In genomic region chr2:165043090-165043636, GRCm38 (mm10) we compare ENCODE assay signal across 11 mouse cellular contexts. TPM values are rescaled to one million over a fixed set of nuclear protein-coding genes. Genes with fewer than 3 reads are reported as not detected.
DNase-seq lines count a peak whose midpoint lies in the region; ATAC-seq and TF ChIP-seq lines count a peak whose summit lies in the region.
"Had no signal": no experiment of that assay in that cellular context is flagged by ENCODE, and none has a peak within 500 bp of the region (broad histone marks: within the 10 kb centered on the region; RNA-seq: fewer than 3 reads in every experiment).

No protein-coding gene starts in this region.

- no peak overlapping the region for H3K9ac ChIP-seq in kidney, postnatal 0 days (ENCODE audit: low read depth, low read length)
- H3K9ac ChIP-seq in embryonic facial prominence, embryonic 13.5 days: no peak overlapping the region
- no peak overlapping the region for H3K9ac ChIP-seq in intestine, postnatal 0 days (ENCODE audit: low read depth, low read length)

- no peaks in the 10 kb centered on the region for H3K27me3 ChIP-seq in kidney, postnatal 0 days (ENCODE audit: insufficient read depth, low read length)
- no peaks in the 10 kb centered on the region; the same call in 1 of the 2 replicates for H3K27me3 ChIP-seq in embryonic facial prominence, embryonic 13.5 days
- H3K27me3 ChIP-seq in intestine, postnatal 0 days (replicated peaks; ENCODE audit: control insufficient read depth, insufficient read depth, low read length): no peaks in the 10 kb centered on the region

- no peaks in the 10 kb centered on the region for H3K9me3 ChIP-seq in kidney, postnatal 0 days (replicated peaks; ENCODE audit: low read length)
- no peaks in the 10 kb centered on the region for H3K9me3 ChIP-seq in embryonic facial prominence, embryonic 13.5 days
- no peaks in the 10 kb centered on the region for H3K9me3 ChIP-seq in intestine, postnatal 0 days (ENCODE audit: control insufficient read depth)

- WGBS in kidney, postnatal 0 days: 2% methylated on average over 17 of the region's 17 CpGs
- WGBS in embryonic facial prominence, embryonic 13.5 days: 8% methylated on average over 17 of the region's 17 CpGs
- 2% methylated on average over 17 of the region's 17 CpGs for WGBS in intestine, postnatal 0 days
- WGBS in olfactory bulb, adult 2 months: 5% methylated on average over 17 of the region's 17 CpGs

- H3K36me3 ChIP-seq in kidney, postnatal 0 days (ENCODE audit: insufficient read depth, low read length): no peaks in the 10 kb centered on the region
- H3K36me3 ChIP-seq in embryonic facial prominence, embryonic 13.5 days: no peaks in the 10 kb centered on the region
- no peaks in the 10 kb centered on the region for H3K36me3 ChIP-seq in intestine, postnatal 0 days (ENCODE audit: control insufficient read depth, insufficient read depth)

- DNase-seq in kidney, postnatal 0 days (ENCODE audit: low spot score): peak; percentile 33
- no peak for DNase-seq in kidney, postnatal 10 days
- DNase-seq in cerebellum, adult 11-12 months: no peak
- DNase-seq in heart, adult 8-10 months (ENCODE audit: low spot score): no peak
- DNase-seq: lung, adult 2 months had no signal

- no peak for TF ChIP-seq POLR2A in olfactory bulb, adult 2 months (IDR thresholded peaks at IDR 0.05; ENCODE audit: insufficient read depth, low read depth, low read length)

- H3K4me2 ChIP-seq in kidney, postnatal 0 days (ENCODE audit: low read length): peak overlapping the region; percentile 13; the same call in 1 of the 2 replicates
- peak overlapping the region; percentile 5; the same call in 1 of the 2 replicates for H3K4me2 ChIP-seq in embryonic facial prominence, embryonic 13.5 days
- H3K4me2 ChIP-seq in intestine, postnatal 0 days (replicated peaks; ENCODE audit: low read depth): peak overlapping the region; percentile 41

- H3K27ac ChIP-seq in kidney, postnatal 0 days: no peak overlapping the region
- no peak overlapping the region for H3K27ac ChIP-seq in embryonic facial prominence, embryonic 13.5 days
- no peak overlapping the region for H3K27ac ChIP-seq in intestine, postnatal 0 days (ENCODE audit: low read depth, low read length)
- H3K27ac ChIP-seq in olfactory bulb, adult 2 months (ENCODE audit: insufficient read depth, low read depth, low read length): no peak overlapping the region; the same call in 1 of the 2 replicates

- H3K4me3 ChIP-seq in kidney, postnatal 0 days (replicated peaks; ENCODE audit: low read depth, low read length): no peak overlapping the region
- no peak overlapping the region for H3K4me3 ChIP-seq in embryonic facial prominence, embryonic 13.5 days
- H3K4me3 ChIP-seq in intestine, postnatal 0 days (ENCODE audit: low read depth, low read length): no peak overlapping the region
- 0 out of 2 replicates have a peak overlapping the region, but pooled peaks have one; percentile 12 for H3K4me3 ChIP-seq in olfactory bulb, adult 2 months (ENCODE audit: insufficient read depth, low read depth, low read length)
- H3K4me3 ChIP-seq: erythroblast, embryonic 14.5 days had no signal

- H3K4me1 ChIP-seq in kidney, postnatal 0 days (replicated peaks; ENCODE audit: insufficient read depth, low read length): no peaks in the 10 kb centered on the region
- H3K4me1 ChIP-seq in embryonic facial prominence, embryonic 13.5 days: peaks cover 3% of the 10 kb centered on the region; the same call in 1 of the 2 replicates
- no peaks in the 10 kb centered on the region for H3K4me1 ChIP-seq in intestine, postnatal 0 days (replicated peaks; ENCODE audit: control insufficient read depth, insufficient read depth, low read length)
- peaks cover 6% of the 10 kb centered on the region for H3K4me1 ChIP-seq in olfactory bulb, adult 2 months (ENCODE audit: control insufficient read depth, insufficient read depth, low read length)

- no peak for TF ChIP-seq CTCF in kidney, postnatal 0 days (IDR thresholded peaks at IDR 0.05; ENCODE audit: low read depth)
- TF ChIP-seq CTCF in intestine, postnatal 0 days (IDR thresholded peaks at IDR 0.05; ENCODE audit: low read depth): 0 out of 2 replicates have a peak, but pooled peaks have one; percentile 12
- no peak for TF ChIP-seq CTCF in olfactory bulb, adult 2 months (IDR thresholded peaks at IDR 0.05; ENCODE audit: insufficient read depth, low read depth, low read length)

- ATAC-seq in kidney, postnatal 0 days (replicated peaks; ENCODE audit: low FRiP score, low read depth): no peak
- ATAC-seq in embryonic facial prominence, embryonic 13.5 days (ENCODE audit: insufficient number of reproducible peaks, insufficient read depth, low FRiP score, low TSS enrichment, low read depth): no peak
- ATAC-seq in intestine, postnatal 0 days: peak; percentile 79
- ATAC-seq in monocyte, adult 5-6 weeks (replicated peaks; ENCODE audit: insufficient number of reproducible peaks, low FRiP score, low TSS enrichment, poor library complexity, severe bottlenecking): no peak

RNA-seq across cellular contexts. Expression of gene Ncoa5, which starts 8.5 kb away (rescaled TPM):
- polyA plus RNA-seq in kidney, postnatal 0 days (2015; fragmentation: Nextera tagmentation; extraction: Ambion mirVana): 35.6 and 38.6 TPM in 2 replicates
- polyA plus RNA-seq in embryonic facial prominence, embryonic 13.5 days (2015; fragmentation: Nextera tagmentation; extraction: Ambion mirVana): 94.8 and 95.8 TPM in 2 replicates
- polyA plus RNA-seq in intestine, postnatal 0 days (2015; fragmentation: Nextera tagmentation; extraction: Ambion mirVana): 11.9 and 13.9 TPM in 2 replicates
- polyA plus RNA-seq in olfactory bulb, adult 2 months (2012; ENCODE audit: insufficient read depth, insufficient read length, low replicate concordance, missing spikeins): not detected in 2 replicates
- total RNA-seq in monocyte, adult 5-6 weeks (2017): 25.0 to 47.8 TPM (median 37.3 TPM) in 3 replicates
- 10 to 100 TPM; 15.2 to 18.9 (median 18.6) TPM for total RNA-seq in heart, adult 8-10 months (2022)

RNA-seq across cellular contexts. Expression of gene Cd40, which starts 12.3 kb away (rescaled TPM):
- polyA plus RNA-seq in kidney, postnatal 0 days (2015; fragmentation: Nextera tagmentation; extraction: Ambion mirVana): 13.5 and 16.7 TPM in 2 replicates
- polyA plus RNA-seq in embryonic facial prominence, embryonic 13.5 days (2015; fragmentation: Nextera tagmentation; extraction: Ambion mirVana): 4.9 and 6.3 TPM in 2 replicates
- 3.6 and 4.6 TPM in 2 replicates for polyA plus RNA-seq in intestine, postnatal 0 days (2015; fragmentation: Nextera tagmentation; extraction: Ambion mirVana)
- polyA plus RNA-seq in olfactory bulb, adult 2 months (2012; ENCODE audit: insufficient read depth, insufficient read length, low replicate concordance, missing spikeins): not detected in 2 replicates
- 17.7 to 21.3 TPM (median 20.5 TPM) in 3 replicates for total RNA-seq in monocyte, adult 5-6 weeks (2017)
- total RNA-seq in heart, adult 8-10 months (2022): 1 to 10 TPM; 1.6 to 2.4 (median 1.9) TPM
- total RNA-seq: MEL had no signal

RNA-seq across cellular contexts. Expression of gene 1700025C18Rik, which starts 47.4 kb away (rescaled TPM):
- polyA plus RNA-seq in kidney, postnatal 0 days (2015; fragmentation: Nextera tagmentation; extraction: Ambion mirVana): not detected in 2 replicates
- not detected in 2 replicates for polyA plus RNA-seq in embryonic facial prominence, embryonic 13.5 days (2015; fragmentation: Nextera tagmentation; extraction: Ambion mirVana)
- polyA plus RNA-seq in intestine, postnatal 0 days (2015; fragmentation: Nextera tagmentation; extraction: Ambion mirVana): not detected in 2 replicates
- not detected in 2 replicates for polyA plus RNA-seq in olfactory bulb, adult 2 months (2012; ENCODE audit: insufficient read depth, insufficient read length, low replicate concordance, missing spikeins)
- not detected in 3 replicates for total RNA-seq in monocyte, adult 5-6 weeks (2017)
- not detected for total RNA-seq in heart, adult 8-10 months (2022)
- total RNA-seq: MEL had no signal
- polyA plus RNA-seq: erythroblast, embryonic 14.5 days; lung, adult 2 months had no signal
